Mouse (Mus musculus): ENCODE results near the gene Hs3st5.

DNA sequence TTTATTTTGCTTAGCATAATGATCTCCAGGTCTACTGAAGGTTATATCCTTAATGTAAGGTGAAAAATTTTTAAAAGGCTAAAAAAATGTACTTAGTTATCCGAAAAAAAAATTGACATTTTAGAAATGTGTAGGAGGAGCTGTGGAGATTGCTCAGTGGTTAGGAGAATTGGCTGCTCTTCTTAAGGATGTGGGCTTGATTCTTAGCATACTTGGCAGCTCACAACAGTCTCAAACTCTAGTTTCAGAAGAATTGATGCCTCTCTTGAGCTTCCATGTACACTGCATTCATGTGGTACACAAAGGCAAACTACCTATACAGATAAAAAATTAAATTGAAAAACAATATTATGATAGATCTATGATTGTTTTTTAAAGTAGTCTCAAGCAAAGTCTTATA is 125.1 kb downstream of the Hs3st5 start:
- TF ChIP-seq CTCF (IDR thresholded peaks at IDR 0.05; ENCODE audit: control insufficient read depth, insufficient read depth, low read length): no peak
- no peak for TF ChIP-seq POLR2A (IDR thresholded peaks at IDR 0.05; ENCODE audit: borderline replicate concordance, control insufficient read depth, low read depth, low read length)

All from bone marrow, adult 2 months (tissue).